Mouse (Mus musculus) G1E (cell line): ENCODE data around the gene Ephb1. TPM values are rescaled to one million over a fixed set of nuclear protein-coding genes. Genes with fewer than 3 reads are reported as not detected.

Source experiments
- ATAC-seq: 2 replicates; pipeline ENCODE4 v1.8.0; 2016; ENCODE audit warnings: mild to moderate bottlenecking; ENCODE audit not compliant: insufficient number of reproducible peaks, poor library complexity, low FRiP score, severe bottlenecking; ENCODE audit errors: extremely low read depth
- DNase-seq: peaks from one replicate; pipeline ENCODE4 v3.0.0; 2012; ENCODE audit warnings: low spot score
- H3K27me3 ChIP-seq: 2 replicates; pipeline ENCODE4 v1.6.1; 2012; ENCODE audit warnings: mild to moderate bottlenecking, low read length, inconsistent platforms; ENCODE audit not compliant: insufficient read depth
- H3K36me3 ChIP-seq: replicated peaks from 2 replicates; pipeline ENCODE3; 2012; ENCODE audit warnings: mild to moderate bottlenecking, inconsistent platforms
- H3K4me1 ChIP-seq: 2 replicates; pipeline ENCODE4 v1.6.1; 2012; ENCODE audit warnings: low read depth, low read length, inconsistent platforms, mixed read lengths; ENCODE audit not compliant: insufficient read depth
- H3K4me3 ChIP-seq: 2 replicates; pipeline ENCODE4 v1.5.1; 2012; ENCODE audit warnings: low read depth, mild to moderate bottlenecking, inconsistent platforms, low read length, moderate library complexity, mixed read lengths
- H3K9me3 ChIP-seq: replicated peaks from 2 replicates; pipeline ENCODE4 v1.6.1; 2012; ENCODE audit warnings: inconsistent platforms
- CTCF ChIP-seq: IDR thresholded peaks from 2 replicates; pipeline ENCODE4 v1.5.1; 2012; ENCODE audit warnings: low read depth, low read length, inconsistent platforms, mixed read lengths
- GATA1 ChIP-seq: IDR thresholded peaks from 2 replicates; pipeline ENCODE4 v1.6.1; 2012; ENCODE audit warnings: borderline replicate concordance, low read length, inconsistent platforms, mixed read lengths
- GATA2 ChIP-seq: IDR thresholded peaks from 2 replicates; pipeline ENCODE4 v1.6.1; 2012; ENCODE audit warnings: low read depth, low read length, inconsistent platforms, borderline replicate concordance
- POLR2AphosphoS5 ChIP-seq: IDR thresholded peaks from 2 replicates; pipeline ENCODE4 v1.6.1; 2012; ENCODE audit warnings: low read depth, low read length, inconsistent platforms; ENCODE audit not compliant: insufficient replicate concordance
- TAL1 ChIP-seq: conservative IDR thresholded peaks from 2 replicates; pipeline ENCODE4 v1.6.1; 2012; ENCODE audit warnings: low read depth, low read length, inconsistent platforms, mixed read lengths
- polyA plus RNA-seq: library from polyadenylated mRNA; stranded (reverse); fragments of >175 nt; gene quantifications from 2 replicates; pipeline ENCODE4 v1.2.3, GENCODE M21; 2012
- total RNA-seq, 2 experiments: library from RNA; stranded (forward) in 1 of 2; stranded (reverse) in 1 of 2; fragments of 200-1000 nt in 1 of 2; fragments of >200 nt in 1 of 2; fragmentation: Nextera tagmentation in 1 of 2; gene quantifications; 2 replicates each; pipeline ENCODE4 v1.2.3; 2014 to 2017

The Ephb1 gene
- total and polyA plus RNA-seq, 3 experiments: 0.05 TPM; not detected in 2

DNA sequence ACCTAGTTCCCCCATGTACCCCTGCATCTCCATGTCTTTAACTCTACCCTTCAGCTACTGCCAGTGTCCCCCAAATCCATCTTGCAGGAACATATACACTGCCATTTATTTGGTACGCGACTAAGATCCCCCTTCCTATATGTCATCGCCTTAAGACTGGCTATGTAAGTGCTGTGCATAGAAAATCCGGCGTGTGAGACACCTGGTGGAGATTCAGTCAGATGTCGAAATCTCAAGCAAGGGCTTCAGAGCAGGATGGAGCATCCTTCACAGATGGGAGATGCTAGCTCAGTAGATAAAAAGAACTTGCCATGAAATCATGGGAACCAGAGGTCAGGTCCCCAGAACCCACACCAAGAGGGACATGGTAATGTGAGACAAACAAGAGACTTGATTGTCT, 276.3 kb downstream of the Ephb1 start:
- TF ChIP-seq TAL1 (no peak), POLR2AphosphoS5 (no peak), GATA2 (no peak), CTCF (no peak)
- DNase-seq: no peak
- Histone ChIP-seq H3K36me3 (no peaks in the 10 kb centered on the region), H3K27me3 (no peaks in the 10 kb centered on the region), H3K9me3 (peaks cover 87% of the 10 kb centered on the region), H3K4me3 (no peak overlapping the region), H3K4me1 (no peaks in the 10 kb centered on the region)
- no peak for ATAC-seq

- ATAC-seq (no peak), DNase-seq (no peak)
- TF ChIP-seq CTCF: no peak
- TF ChIP-seq GATA1: no peak
- TF ChIP-seq TAL1: no peak
- TF ChIP-seq GATA2: no peak
- no peak for TF ChIP-seq POLR2AphosphoS5
- no peak overlapping the region for H3K4me3 ChIP-seq
- H3K9me3 ChIP-seq: peaks cover 76% of the 10 kb centered on the region
- H3K27me3 ChIP-seq: no peaks in the 10 kb centered on the region
- no peaks in the 10 kb centered on the region for H3K4me1 ChIP-seq
- no peaks in the 10 kb centered on the region for H3K36me3 ChIP-seq
These were observed 279.0 kb downstream of the Ephb1 start for GRCm38 (mm10) chr9:102075539-102075938.

- ATAC-seq (no peak), DNase-seq (no peak)
- Histone ChIP-seq H3K27me3 (no peaks in the 10 kb centered on the region), H3K36me3 (no peaks in the 10 kb centered on the region), H3K4me1 (no peaks in the 10 kb centered on the region), H3K4me3 (no peak overlapping the region), H3K9me3 (peaks cover 68% of the 10 kb centered on the region)
- TF ChIP-seq TAL1: no peak
- TF ChIP-seq POLR2AphosphoS5: no peak
- no peak for TF ChIP-seq CTCF
- no peak for TF ChIP-seq GATA1
- no peak for TF ChIP-seq GATA2
These were observed 281.1 kb downstream of the Ephb1 start for GRCm38 (mm10) chr9:102073404-102073803.

DNA sequence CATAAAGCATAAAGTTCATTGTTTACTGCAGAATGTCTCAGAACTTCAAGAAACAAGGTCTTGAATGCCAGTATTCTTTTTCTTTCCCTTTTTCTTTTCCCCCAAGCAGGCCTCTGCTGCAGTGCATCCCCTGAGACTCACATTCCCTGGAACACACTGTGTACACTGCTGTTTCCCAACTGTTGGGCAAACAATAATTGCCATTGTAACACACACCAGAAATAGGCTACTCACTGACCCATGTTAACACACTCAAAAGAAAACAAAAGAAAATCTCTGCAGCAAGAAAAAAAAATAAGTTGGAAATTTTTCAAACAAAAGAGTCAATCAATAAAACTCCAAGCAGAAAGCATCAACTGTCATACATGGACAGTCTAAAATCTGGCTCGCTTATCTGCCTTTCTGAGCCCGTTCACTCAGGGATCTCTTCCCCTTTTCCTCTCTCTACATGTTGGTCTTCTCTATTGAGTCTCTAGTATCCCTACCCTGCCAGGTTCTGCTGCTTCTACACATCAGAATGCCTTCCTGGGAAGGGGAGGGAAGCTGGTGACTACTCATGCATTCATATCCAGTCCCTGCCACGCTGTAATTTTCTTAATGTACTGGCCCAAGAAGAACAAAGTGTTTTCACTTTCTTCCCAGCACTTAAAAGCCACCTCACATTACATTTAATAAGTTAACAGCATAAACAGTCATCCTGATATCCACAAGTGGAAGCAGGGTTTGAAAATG, 285.2 kb downstream of the Ephb1 start:
- TF ChIP-seq CTCF: no peak
- Histone ChIP-seq H3K27me3 (no peaks in the 10 kb centered on the region), H3K36me3 (no peaks in the 10 kb centered on the region), H3K9me3 (peaks cover 70% of the 10 kb centered on the region), H3K4me1 (no peaks in the 10 kb centered on the region), H3K4me3 (no peak overlapping the region)
- no peak for DNase-seq
- ATAC-seq: no peak

GRCm38 (mm10) chr9:102066601-102067000, 287.9 kb downstream of the Ephb1 start:
- H3K4me1 ChIP-seq: no peaks in the 10 kb centered on the region
- no peaks in the 10 kb centered on the region for H3K27me3 ChIP-seq
- H3K4me3 ChIP-seq: no peak overlapping the region
- DNase-seq (no peak), ATAC-seq (no peak)
- TF ChIP-seq GATA1: no peak
- no peak for TF ChIP-seq CTCF
- TF ChIP-seq TAL1: no peak
- no peak for TF ChIP-seq GATA2
- TF ChIP-seq POLR2AphosphoS5: no peak
- H3K9me3 ChIP-seq: peaks cover 73% of the 10 kb centered on the region
- no peaks in the 10 kb centered on the region for H3K36me3 ChIP-seq

DNA sequence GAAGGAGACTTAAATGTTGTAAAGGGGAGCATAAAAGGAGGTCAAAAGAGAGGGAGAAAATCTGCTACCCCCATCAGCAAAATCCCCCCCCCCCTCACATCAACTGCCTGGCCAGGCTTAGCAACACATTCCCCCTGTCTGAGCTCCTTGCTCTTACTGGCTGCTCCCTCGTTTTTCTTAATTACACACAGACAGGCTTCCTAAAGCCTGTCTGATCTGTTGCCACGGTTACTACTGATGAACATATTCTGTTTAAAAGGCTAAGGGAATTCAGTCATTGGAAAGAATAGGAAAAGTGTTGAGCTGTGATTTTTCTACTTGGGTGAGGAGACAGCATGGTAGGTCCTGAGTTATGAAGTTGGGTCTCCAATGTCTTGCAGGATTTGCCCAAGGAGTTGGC, 308.6 kb downstream of the Ephb1 start:
- Histone ChIP-seq H3K4me1 (no peaks in the 10 kb centered on the region), H3K9me3 (peaks cover 57% of the 10 kb centered on the region), H3K36me3 (no peaks in the 10 kb centered on the region), H3K27me3 (no peaks in the 10 kb centered on the region), H3K4me3 (no peak overlapping the region)
- ATAC-seq (no peak), DNase-seq (no peak)
- TF ChIP-seq CTCF (no peak), TAL1 (no peak), POLR2AphosphoS5 (no peak), GATA1 (no peak), GATA2 (no peak)

GRCm38 (mm10) chr9:102045111-102045861, 309.2 kb downstream of the Ephb1 start:
- ATAC-seq (no peak), DNase-seq (no peak)
- H3K36me3 ChIP-seq: no peaks in the 10 kb centered on the region
- peaks cover 60% of the 10 kb centered on the region for H3K9me3 ChIP-seq
- H3K27me3 ChIP-seq: no peaks in the 10 kb centered on the region
- H3K4me3 ChIP-seq: no peak overlapping the region
- TF ChIP-seq GATA2: no peak
- no peak for TF ChIP-seq POLR2AphosphoS5
- no peak for TF ChIP-seq GATA1
- TF ChIP-seq TAL1: no peak
- TF ChIP-seq CTCF: no peak
- H3K4me1 ChIP-seq: no peaks in the 10 kb centered on the region
